Mouse (Mus musculus): ENCODE measurements around the gene Ankrd34c.

The Ankrd34c gene

DNA sequence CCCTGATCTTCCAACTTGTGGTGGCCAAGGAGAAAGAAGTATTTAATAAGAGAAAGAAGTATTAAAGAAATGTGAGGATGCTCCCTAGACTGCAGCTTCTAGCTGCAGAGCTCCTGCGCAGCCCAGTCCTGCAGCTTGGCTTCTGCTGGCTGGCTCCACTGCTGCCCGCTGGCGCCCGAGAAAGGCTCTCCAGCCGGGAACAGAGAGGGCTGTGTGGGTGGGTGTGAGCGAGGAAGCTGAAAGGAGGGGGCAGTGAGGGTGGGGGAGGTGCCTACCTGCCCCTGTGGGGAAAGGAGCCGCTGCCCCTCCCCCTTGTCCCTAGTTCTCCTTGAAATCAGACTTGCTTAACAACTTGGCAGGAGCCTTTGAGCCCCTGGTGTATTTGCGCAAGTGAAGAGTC lies at the start of gene Ankrd34c:
Ankrd34c (minus strand) TSS at position 181 of the 400 bp plus-strand sequence.
- peak in 1 of 2 experiments; percentile 33 for DNase-seq (ENCODE audit: inconsistent age in 2 of 2, low spot score in 1 of 2)

- no peak for DNase-seq (ENCODE audit: inconsistent age in 2 of 2, low spot score in 1 of 2)
Measured at GRCm38 (mm10) chr9:89787532-89787931, 49.3 kb upstream of the Ankrd34c start.

DNA sequence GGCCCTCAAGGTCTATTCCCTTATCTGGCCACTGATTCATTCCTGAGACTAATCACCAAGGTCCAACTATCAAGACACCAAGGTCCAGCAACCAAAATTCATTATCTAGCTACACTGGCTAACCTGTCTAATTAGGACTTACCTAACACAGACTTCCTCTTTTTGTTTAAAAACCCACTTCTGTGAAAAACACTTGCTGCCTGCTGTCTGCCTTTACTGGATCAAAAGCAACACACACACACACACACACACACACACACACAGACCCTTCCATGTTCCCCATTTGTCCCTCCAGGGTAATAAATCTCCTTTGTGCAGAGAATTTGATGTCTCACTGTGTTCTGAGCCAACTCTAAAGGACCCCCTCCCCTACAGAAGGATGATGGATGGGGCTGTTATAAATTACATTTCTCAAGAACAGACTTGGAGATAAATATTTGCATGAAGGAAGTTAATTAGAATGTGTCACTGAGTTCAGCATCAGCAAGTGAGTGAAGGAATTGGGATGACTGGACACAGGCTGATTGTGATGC lies 43.2 kb upstream of the Ankrd34c start:
- DNase-seq (ENCODE audit: inconsistent age in 2 of 2, low spot score in 1 of 2) = peak in 1 of 2 experiments; percentile 70

DNA sequence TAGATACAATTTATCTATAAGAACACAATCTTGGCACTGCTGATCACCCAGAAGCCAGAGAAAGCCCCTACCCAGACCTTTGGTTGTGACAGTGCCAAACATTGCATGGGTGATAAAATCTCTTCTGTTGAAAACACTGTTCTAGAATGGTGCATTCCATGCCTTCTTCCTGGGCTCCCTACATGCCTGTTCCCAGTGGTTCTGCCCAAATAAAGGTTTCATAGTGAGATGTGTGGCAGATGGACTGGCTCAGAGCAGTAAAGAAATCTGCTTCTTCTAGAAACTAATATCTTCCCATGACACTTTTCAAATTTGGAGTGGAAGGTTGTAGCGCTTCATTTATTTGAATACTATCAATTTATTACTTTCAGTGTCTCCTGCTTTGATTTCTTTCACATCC lies 41.0 kb upstream of the Ankrd34c start:
- no peak for DNase-seq (ENCODE audit: inconsistent age in 2 of 2, low spot score in 1 of 2)

DNA sequence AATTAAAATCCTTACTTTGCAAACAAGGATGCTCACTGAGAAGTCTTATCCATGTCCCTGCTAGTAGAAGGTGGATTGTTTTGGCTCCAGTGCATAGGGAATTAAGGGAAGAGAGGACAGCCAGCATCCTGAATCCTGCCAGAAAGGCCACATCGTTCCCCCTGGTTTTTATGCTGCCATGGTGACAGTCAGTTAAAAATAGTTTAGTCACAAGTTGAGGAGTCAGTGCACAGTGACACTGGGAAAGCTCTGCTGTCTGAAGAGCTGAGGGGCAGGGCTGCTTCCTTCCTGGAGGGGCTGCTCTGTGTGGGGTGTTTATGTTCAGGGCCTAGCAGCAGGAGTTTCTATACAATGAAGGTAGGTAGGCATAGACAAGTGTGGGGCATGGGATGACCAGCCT lies 32.9 kb upstream of the Ankrd34c start:
- DNase-seq (ENCODE audit: inconsistent age in 2 of 2, low spot score in 1 of 2) = no peak

- no peak for DNase-seq (ENCODE audit: inconsistent age in 2 of 2, low spot score in 1 of 2)
Measured at GRCm38 (mm10) chr9:89762017-89762416, 23.7 kb upstream of the Ankrd34c start.

DNA sequence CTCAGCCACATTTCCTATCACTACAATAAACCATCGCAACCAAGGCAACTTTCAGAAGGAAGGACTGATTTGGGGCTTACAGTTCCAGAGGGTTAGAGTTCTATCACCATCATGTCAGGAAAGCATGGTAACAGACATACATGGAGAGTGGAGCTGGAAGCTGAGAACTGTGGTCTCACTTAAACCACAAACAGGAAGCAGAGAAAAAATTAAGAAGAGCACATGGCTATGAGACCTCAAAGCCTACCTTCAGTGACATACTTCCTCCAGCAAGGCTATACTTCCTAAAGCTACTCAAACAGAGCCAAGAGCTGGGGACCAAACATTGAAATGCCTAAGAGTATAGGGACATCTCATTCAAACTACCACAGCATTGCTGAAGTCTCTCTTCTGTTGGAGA lies 20.3 kb upstream of the Ankrd34c start:
- DNase-seq (ENCODE audit: inconsistent age in 2 of 2, low spot score in 1 of 2) = no peak

DNA sequence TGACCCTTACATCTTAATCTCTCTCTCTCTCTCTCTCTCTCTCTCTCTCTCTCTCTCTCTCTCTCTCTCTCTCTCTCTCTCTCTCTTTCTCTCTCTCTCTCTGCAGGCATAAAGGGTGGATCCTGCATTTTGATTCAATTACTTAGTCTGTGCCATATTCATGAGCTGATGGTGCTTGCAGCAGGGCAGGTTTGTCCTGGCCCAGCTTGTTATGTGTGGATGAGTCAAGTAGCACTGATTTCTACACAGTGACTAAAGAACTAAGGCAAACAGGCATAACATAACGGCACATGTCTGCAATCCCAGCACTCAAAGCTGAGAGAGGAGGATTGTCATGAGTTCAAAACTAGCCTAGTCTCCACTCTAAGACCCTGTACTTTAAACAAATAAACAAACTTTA lies 19.9 kb upstream of the Ankrd34c start:
- no peak for DNase-seq (ENCODE audit: inconsistent age in 2 of 2, low spot score in 1 of 2)

DNA sequence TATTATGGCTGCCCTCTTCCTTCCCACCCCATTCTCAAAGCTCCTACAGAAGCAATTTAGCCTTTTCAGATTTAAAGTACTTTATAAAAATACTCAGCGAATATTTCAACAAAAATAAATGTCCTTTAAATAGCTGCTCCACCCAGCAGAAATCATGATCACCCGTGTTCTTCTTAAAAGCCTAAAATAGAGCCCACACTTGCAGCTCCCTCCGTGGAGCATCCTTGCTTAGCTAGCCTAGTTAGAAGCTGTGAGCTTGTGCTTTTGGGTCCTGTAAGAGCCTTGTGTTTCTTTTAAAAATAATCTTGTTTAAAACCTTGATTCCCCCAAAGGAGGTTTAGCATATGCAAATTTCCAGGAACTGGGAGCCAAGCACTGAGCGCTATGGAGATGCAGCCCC lies 19.3 kb upstream of the Ankrd34c start:
- DNase-seq (ENCODE audit: inconsistent age in 2 of 2, low spot score in 1 of 2) = no peak

GRCm38 (mm10) chr9:89740041-89740440 lies 1.8 kb upstream of the Ankrd34c start:
- no peak for DNase-seq (ENCODE audit: inconsistent age in 2 of 2, low spot score in 1 of 2)

DNA sequence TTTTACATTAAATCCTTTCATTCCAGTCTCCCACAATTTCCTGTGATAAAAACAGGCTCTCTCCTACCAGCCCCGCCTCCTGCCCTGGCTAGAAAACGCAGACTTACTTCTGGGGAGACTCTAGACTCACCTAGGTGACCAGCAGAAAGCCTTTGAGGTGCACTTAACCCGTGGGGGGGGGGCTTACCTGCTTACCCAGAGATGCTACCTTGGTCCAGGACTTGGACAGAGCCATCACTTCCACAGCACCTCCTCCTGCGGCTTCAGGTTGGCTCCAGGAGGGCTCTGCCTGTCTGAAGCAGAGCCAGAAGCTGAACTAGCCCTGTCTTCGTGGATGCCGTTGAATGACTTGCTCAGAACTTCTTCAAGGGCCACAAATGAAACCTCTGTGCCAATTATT lies 387 bp downstream of the Ankrd34c start:
- DNase-seq (ENCODE audit: inconsistent age in 2 of 2, low spot score in 1 of 2) = no peak

GRCm38 (mm10) chr9:89736932-89737705 lies 1.2 kb downstream of the Ankrd34c start:
- DNase-seq (ENCODE audit: inconsistent age in 2 of 2, low spot score in 1 of 2) = peak; percentile 22 to 68

DNA sequence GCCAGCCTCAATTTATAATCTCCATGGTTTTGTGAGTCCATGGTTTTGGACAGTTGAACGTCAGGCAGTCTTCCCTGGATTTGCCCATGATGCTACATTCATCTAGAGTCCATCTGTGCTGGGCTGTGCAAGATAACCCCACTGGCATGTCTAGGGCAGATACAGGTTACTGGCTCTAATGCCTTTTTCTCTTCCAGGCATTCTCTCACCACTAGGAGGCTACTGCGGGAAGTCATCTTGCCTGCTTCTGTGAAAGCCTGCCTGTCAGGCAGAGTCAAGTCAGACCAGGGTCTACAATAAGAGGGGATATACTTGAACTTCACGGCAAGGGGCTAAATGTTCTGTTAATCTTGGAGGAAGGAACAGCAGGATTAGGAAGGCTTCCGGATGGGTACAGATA lies 31.4 kb downstream of the Ankrd34c start:
- DNase-seq (ENCODE audit: inconsistent age in 2 of 2, low spot score in 1 of 2) = peak in 1 of 2 experiments; percentile 66

DNA sequence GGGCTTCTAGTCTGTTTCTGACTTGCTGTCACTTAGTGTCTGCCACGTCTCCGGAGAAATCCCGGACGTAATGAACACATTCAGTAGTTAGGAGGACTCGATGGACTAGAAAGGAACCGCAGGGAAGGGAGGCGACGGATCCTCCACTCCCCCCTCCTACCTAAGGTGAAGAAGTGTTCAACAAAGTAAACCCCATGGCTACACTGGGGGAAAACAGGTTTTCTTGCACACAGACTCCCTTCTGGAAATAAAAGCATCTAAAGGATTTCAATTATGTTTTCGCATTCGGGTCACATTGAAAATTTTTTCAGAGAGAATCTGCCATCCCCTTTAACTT lies 33.1 kb downstream of the Ankrd34c start:
- no peak for DNase-seq (ENCODE audit: inconsistent age in 2 of 2, low spot score in 1 of 2)

DNA sequence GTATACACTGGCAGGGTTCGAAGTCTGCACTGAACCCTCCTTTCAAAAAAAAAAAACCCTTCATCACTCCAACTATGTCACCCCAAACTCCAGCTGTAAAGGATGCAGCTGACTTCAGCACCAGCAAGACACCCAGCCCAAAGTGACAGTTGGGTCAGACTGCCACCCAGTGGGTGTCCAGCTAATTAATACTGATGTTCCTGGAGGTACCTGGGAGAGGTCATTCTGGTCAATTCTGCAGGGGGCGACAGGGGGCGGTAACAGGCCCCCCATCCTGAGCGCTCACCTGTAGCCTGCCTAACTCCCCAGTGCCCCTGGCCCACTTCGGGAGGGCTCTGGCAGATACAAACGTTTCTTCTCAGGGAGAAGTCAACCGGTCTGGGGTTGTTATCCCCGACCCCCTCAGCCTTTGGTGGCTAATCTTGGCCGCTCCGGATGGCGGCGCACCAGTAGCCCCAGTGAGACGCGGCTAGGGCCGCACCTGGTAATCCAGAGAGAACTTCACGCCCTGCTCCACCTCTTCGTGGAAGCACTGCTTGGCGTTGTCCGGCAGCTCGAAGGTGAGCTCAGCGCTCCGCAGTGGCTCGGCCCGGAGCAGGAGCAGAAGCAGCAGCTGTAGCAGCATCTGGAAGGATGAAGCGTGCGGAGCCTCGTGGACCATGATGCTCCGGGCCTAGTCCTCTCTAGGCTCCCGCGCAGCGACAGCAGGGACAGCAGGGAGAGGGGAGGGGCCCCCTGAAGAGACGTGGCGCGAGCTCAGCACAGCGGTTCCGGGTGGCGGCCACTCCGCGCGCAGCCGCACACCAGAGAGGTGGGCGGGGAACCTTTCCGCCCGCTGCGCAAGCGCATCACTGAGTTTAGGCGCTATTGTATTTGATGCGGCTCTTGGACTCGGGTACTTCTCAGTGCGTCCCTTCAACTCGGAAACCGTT lies 33.7 kb downstream of the Ankrd34c start, which contains the start of gene Tmed3:
Tmed3 (minus strand) TSS at position 804 of the 932 bp plus-strand sequence.
- peak; percentile 96 to 97 for DNase-seq (ENCODE audit: inconsistent age in 2 of 2, low spot score in 1 of 2)

- DNase-seq (ENCODE audit: inconsistent age in 2 of 2, low spot score in 1 of 2) = no peak
Measured at GRCm38 (mm10) chr9:89700910-89701457, 37.3 kb downstream of the Ankrd34c start.

DNA sequence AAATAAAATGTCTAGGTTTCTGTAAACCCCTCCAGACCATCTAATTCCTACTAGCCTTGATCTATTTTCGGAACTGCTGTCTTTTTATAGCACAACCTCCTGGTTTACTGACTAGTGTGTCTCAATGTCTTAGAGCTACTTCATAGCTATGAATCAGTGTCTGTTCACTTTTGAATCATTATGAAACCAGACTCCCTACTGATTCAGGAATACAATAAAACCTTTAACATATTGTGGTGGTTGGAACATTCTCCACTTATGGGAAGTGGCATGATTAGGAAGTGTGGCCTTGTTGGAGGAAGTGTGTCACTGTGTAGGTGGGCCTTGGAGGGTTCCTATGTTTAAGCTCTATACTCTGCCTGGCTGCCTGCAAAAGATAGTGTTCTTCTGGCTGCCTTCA lies 43.1 kb downstream of the Ankrd34c start:
- DNase-seq (ENCODE audit: inconsistent age in 2 of 2, low spot score in 1 of 2) = no peak

DNA sequence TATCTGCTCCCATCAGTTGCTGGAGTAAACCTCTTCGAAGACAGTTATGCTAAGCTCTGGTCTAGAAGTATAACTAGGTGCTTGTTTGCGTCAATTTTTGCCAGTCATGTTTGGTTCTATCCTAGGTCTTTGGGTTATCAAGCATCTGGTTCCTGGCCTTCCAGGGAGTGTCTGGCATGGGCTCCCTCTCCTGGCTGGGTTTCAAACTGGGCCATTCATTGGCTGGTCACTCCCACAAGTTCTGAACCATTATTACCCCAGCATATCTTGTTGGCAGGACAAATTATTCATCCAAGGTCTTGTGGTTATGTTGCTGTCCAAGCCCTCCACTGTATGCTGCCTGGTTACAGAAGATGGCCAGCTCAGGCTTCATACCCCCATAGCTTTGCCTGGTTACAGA lies 44.6 kb downstream of the Ankrd34c start:
- peak; percentile 12 to 72 for DNase-seq (ENCODE audit: inconsistent age in 2 of 2, low spot score in 1 of 2)

DNA sequence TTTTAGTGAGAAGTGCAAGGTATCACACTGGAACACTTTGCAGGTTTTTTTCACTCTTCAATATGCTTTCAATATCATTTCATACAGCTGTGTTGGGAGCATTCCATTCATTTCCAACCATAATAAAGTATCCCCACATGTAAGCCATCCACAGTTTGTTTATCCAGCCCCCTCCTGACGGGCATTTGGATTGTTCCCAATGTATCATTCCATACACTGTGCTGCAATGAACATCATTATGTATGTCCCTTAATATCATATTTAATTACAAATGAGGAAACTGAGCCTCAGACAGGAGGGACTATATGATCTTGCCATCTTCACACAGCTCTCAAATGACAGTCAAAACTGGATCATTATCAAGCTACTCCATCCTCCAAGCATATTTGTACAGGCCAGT lies 49.1 kb downstream of the Ankrd34c start:
- DNase-seq (ENCODE audit: inconsistent age in 2 of 2, low spot score in 1 of 2) = no peak

- peak in 1 of 2 experiments; percentile 66 for DNase-seq (ENCODE audit: inconsistent age in 2 of 2, low spot score in 1 of 2)
Measured at GRCm38 (mm10) chr9:89687503-89688226, 50.6 kb downstream of the Ankrd34c start.

DNA sequence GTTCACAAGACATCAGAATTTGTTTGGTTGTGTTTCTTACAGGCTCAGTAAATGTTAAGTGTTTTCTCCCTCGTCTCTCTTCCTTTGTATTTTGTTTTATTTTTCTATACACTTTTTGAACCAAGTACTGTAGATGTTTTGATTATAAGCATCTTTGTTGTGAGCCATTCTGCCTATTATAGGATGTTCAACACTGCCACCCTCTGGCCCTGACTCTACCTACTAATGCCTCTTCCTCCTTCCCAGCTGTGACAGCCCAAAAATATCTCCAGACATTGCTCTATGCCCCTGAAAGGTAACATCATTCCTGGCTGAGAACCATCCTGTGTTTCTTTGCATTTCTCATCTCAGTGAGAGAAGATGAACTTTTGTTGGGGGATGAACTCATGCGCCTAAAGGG lies 52.0 kb downstream of the Ankrd34c start:
- DNase-seq (ENCODE audit: inconsistent age in 2 of 2, low spot score in 1 of 2) = no peak
